Mouse (Mus musculus) embryo, embryonic 10 days (tissue): ENCODE measurements around the gene Rbm8a2.
"Not testable (repeated sequence)": the region's sequence is repeated elsewhere in the genome, so short reads cannot be mapped to it uniquely, and the experiment has no call there.

Experiments
- DNase-seq: peaks from one replicate; pipeline ENCODE4 v3.0.0-alpha.2; 2015; ENCODE audit warnings: low spot score

Gene Rbm8a2

GRCm38 (mm10) chr1:175979014-175979413 is at the start of gene Rbm8a2:
Rbm8a2 (minus strand) TSS chr1:175979114.
- not testable (repeated sequence) for DNase-seq

- no peak for DNase-seq
These were observed 49.5 kb upstream of the Rbm8a2 start for GRCm38 (mm10) chr1:176028397-176028796.

GRCm38 (mm10) chr1:176024501-176024900 is 45.6 kb upstream of the Rbm8a2 start:
- DNase-seq, result no peak

GRCm38 (mm10) chr1:176018523-176018922 is 39.6 kb upstream of the Rbm8a2 start:
- DNase-seq, result no peak

- no peak for DNase-seq
These were observed 37.2 kb upstream of the Rbm8a2 start for GRCm38 (mm10) chr1:176016076-176016475.

GRCm38 (mm10) chr1:176013497-176014268 is 34.8 kb upstream of the Rbm8a2 start:
- peak; percentile 39 for DNase-seq

GRCm38 (mm10) chr1:176011535-176011934 is 32.6 kb upstream of the Rbm8a2 start:
- no peak for DNase-seq

GRCm38 (mm10) chr1:176011072-176011471 is 32.2 kb upstream of the Rbm8a2 start:
- DNase-seq, result no peak

- DNase-seq, result no peak
These were observed 29.5 kb upstream of the Rbm8a2 start for GRCm38 (mm10) chr1:176008411-176008810.

- no peak for DNase-seq
These were observed 21.7 kb upstream of the Rbm8a2 start for GRCm38 (mm10) chr1:176000599-176000998.

- DNase-seq, result no peak
These were observed 18.2 kb upstream of the Rbm8a2 start for GRCm38 (mm10) chr1:175997076-175997651.

GRCm38 (mm10) chr1:175988912-175989311 is 10.0 kb upstream of the Rbm8a2 start:
- DNase-seq, result no peak

- DNase-seq, result no peak
These were observed 9.5 kb upstream of the Rbm8a2 start for GRCm38 (mm10) chr1:175988448-175988847.

- no peak for DNase-seq
These were observed 8.2 kb downstream of the Rbm8a2 start for GRCm38 (mm10) chr1:175970710-175971109.

GRCm38 (mm10) chr1:175967004-175967745 is 11.7 kb downstream of the Rbm8a2 start:
- DNase-seq, result no peak

- DNase-seq, result no peak
These were observed 17.1 kb downstream of the Rbm8a2 start for GRCm38 (mm10) chr1:175961786-175962185.

GRCm38 (mm10) chr1:175950851-175951250 is 28.1 kb downstream of the Rbm8a2 start:
- DNase-seq, result no peak

GRCm38 (mm10) chr1:175950421-175950820 is 28.5 kb downstream of the Rbm8a2 start:
- peak; percentile 6 for DNase-seq

GRCm38 (mm10) chr1:175946718-175947315 is 32.1 kb downstream of the Rbm8a2 start:
- no peak for DNase-seq

- DNase-seq, result no peak
These were observed 35.7 kb downstream of the Rbm8a2 start for GRCm38 (mm10) chr1:175943168-175943567.

- no peak for DNase-seq
These were observed 40.2 kb downstream of the Rbm8a2 start for GRCm38 (mm10) chr1:175938731-175939130.

- DNase-seq, result peak; percentile 95
These were observed 42.6 kb downstream of the Rbm8a2 start for GRCm38 (mm10) chr1:175936282-175936737.
